Mouse (Mus musculus) layer of hippocampus, adult 18-20 months (tissue): ENCODE measurements around the gene Gm21973. TPM values are rescaled to one million over a fixed set of nuclear protein-coding genes. Genes with fewer than 3 reads are reported as not detected.

Experiments
- DNase-seq, 2 experiments: peaks; one replicate each; pipeline ENCODE4 v3.0.0; 2022; ENCODE audit warnings: low spot score in 2 of 2
- total RNA-seq, 2 experiments: library from RNA; stranded (reverse); gene quantifications; 2 replicates each; pipeline ENCODE4 v1.2.3; 2021

The Gm21973 gene
- total RNA-seq, 2 experiments from 2014 or later = not detected

- no peak for DNase-seq
Observed at GRCm38 (mm10) chr15:10399795-10400194, 74.6 kb downstream of the Gm21973 start.

GRCm38 (mm10) chr15:10400415-10400814, 75.2 kb downstream of the Gm21973 start:
- DNase-seq = peak in 1 of 2 experiments; percentile 49

GRCm38 (mm10) chr15:10409842-10410241, 84.7 kb downstream of the Gm21973 start:
- no peak for DNase-seq

- DNase-seq = peak in 1 of 2 experiments; percentile 28
Observed at GRCm38 (mm10) chr15:10410881-10411280, 85.7 kb downstream of the Gm21973 start.

- DNase-seq = no peak
Observed at GRCm38 (mm10) chr15:10413656-10414055, 88.5 kb downstream of the Gm21973 start.

GRCm38 (mm10) chr15:10421138-10421784, 96.1 kb downstream of the Gm21973 start:
- DNase-seq = no peak

- DNase-seq = no peak
Observed at GRCm38 (mm10) chr15:10421785-10422144, 96.6 kb downstream of the Gm21973 start.

Other genes starting within 250 kb of the Gm21973 start
- 1 to 10 TPM; 2.7 to 6.2 TPM for gene Prlr, start 148.1 kb upstream of the Gm21973 start, total RNA-seq
- gene Agxt2, start 33.2 kb downstream of the Gm21973 start, total RNA-seq = not detected
- 10 to 100 TPM; 23.7 to 26.3 TPM for gene Dnajc21, start 145.1 kb downstream of the Gm21973 start, total RNA-seq
- 10 to 100 TPM; 18.1 to 26.6 TPM for gene Brix1, start 160.6 kb downstream of the Gm21973 start, total RNA-seq
- 10 to 100 TPM; 12.5 to 14.5 TPM for gene Rad1, start 160.6 kb downstream of the Gm21973 start, total RNA-seq
- not detected for gene Ttc23l, start 233.3 kb downstream of the Gm21973 start, total RNA-seq